9 mouse cellular contexts compared by ENCODE assay signal in the genomic region with DNA sequence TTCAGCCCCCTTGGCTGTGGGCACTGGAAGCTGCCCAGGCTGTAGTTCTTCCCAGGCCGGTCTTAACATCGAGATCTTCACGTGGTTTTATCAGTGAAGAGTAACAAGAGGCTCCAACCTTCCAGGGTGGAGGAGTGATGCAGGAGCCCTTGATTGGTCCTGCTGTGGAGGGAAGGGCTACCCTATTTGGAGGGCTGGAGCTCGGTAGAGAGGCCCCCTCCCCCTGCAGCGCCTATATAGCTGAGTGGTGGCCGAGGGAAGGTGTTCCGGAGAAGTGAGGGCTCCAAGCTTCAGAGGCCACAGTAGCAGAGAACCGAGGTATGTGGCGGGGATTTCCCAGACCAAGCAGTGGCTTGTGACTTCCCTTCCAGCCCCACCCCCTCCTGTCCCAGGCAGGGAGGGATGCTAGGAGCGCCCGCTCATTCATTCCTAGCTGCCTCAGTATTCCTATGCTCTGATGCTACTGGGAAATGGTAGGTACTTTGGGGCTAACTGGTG. TPM values are rescaled to one million over a fixed set of nuclear protein-coding genes. Genes with fewer than 3 reads are reported as not detected.
DNase-seq lines count a peak whose midpoint lies in the region; ATAC-seq and TF ChIP-seq lines count a peak whose summit lies in the region.
"Had no signal": no experiment of that assay in that cellular context is flagged by ENCODE, and none has a peak within 500 bp of the region (broad histone marks: within the 10 kb centered on the region; RNA-seq: fewer than 3 reads in every experiment).

A gene (plus strand): TSS at position 264 of the 498 bp plus-strand sequence.

- H3K36me3 ChIP-seq in forebrain, embryonic 16.5 days (ENCODE audit: control insufficient read depth, insufficient read depth) = no peaks in the 10 kb centered on the region
- no peaks in the 10 kb centered on the region for H3K36me3 ChIP-seq in forebrain, embryonic 13.5 days (ENCODE audit: poor library complexity, severe bottlenecking)
- H3K36me3 ChIP-seq in neural tube, embryonic 13.5 days = no peaks in the 10 kb centered on the region
- no peaks in the 10 kb centered on the region for H3K36me3 ChIP-seq in forebrain, postnatal 0 days (ENCODE audit: insufficient read depth)
- H3K36me3 ChIP-seq: G1E had no signal

- peaks cover 12% of the 10 kb centered on the region; the same call in 1 of the 2 replicates for H3K4me1 ChIP-seq in forebrain, embryonic 16.5 days (replicated peaks; ENCODE audit: control insufficient read depth, insufficient read depth, low read length)
- H3K4me1 ChIP-seq in forebrain, embryonic 13.5 days = peaks cover 30% of the 10 kb centered on the region; the same call in 1 of the 2 replicates
- H3K4me1 ChIP-seq in neural tube, embryonic 13.5 days (replicated peaks) = peaks cover 18% of the 10 kb centered on the region
- H3K4me1 ChIP-seq in forebrain, postnatal 0 days (ENCODE audit: insufficient read depth) = no peaks in the 10 kb centered on the region

- H3K9me3 ChIP-seq in forebrain, embryonic 16.5 days (ENCODE audit: control insufficient read depth, low read length) = no peaks in the 10 kb centered on the region
- no peaks in the 10 kb centered on the region for H3K9me3 ChIP-seq in forebrain, embryonic 13.5 days (replicated peaks)
- no peaks in the 10 kb centered on the region for H3K9me3 ChIP-seq in neural tube, embryonic 13.5 days
- H3K9me3 ChIP-seq in forebrain, postnatal 0 days (ENCODE audit: low read length) = no peaks in the 10 kb centered on the region
- H3K9me3 ChIP-seq: G1E had no signal

- WGBS in forebrain, embryonic 16.5 days = 23% methylated on average over 11 of the region's 11 CpGs
- WGBS in forebrain, embryonic 13.5 days = 24% methylated on average over 11 of the region's 11 CpGs
- 18% methylated on average over 11 of the region's 11 CpGs for WGBS in neural tube, embryonic 13.5 days
- WGBS in forebrain, postnatal 0 days = 22% methylated on average over 11 of the region's 11 CpGs

- ATAC-seq in forebrain, embryonic 16.5 days = 0 out of 2 replicates have a peak, but pooled peaks have one; percentile 19
- no peak for ATAC-seq in forebrain, embryonic 13.5 days
- ATAC-seq in neural tube, embryonic 13.5 days (ENCODE audit: low read depth) = no peak
- ATAC-seq in forebrain, postnatal 0 days = no peak

- H3K9ac ChIP-seq in forebrain, embryonic 16.5 days (replicated peaks; ENCODE audit: low read depth, low read length) = no peak within 1 kb of the TSS
- H3K9ac ChIP-seq in forebrain, embryonic 13.5 days = no peak within 1 kb of the TSS
- H3K9ac ChIP-seq in neural tube, embryonic 13.5 days = no peak within 1 kb of the TSS
- no peak within 1 kb of the TSS for H3K9ac ChIP-seq in forebrain, postnatal 0 days

- H3K27ac ChIP-seq in forebrain, embryonic 16.5 days (ENCODE audit: low read length) = no peak within 1 kb of the TSS
- H3K27ac ChIP-seq in forebrain, embryonic 13.5 days = no peak within 1 kb of the TSS
- no peak within 1 kb of the TSS for H3K27ac ChIP-seq in neural tube, embryonic 13.5 days (replicated peaks)
- H3K27ac ChIP-seq in forebrain, postnatal 0 days (ENCODE audit: low read depth, low read length) = no peak within 1 kb of the TSS

- H3K4me2 ChIP-seq in forebrain, embryonic 16.5 days (ENCODE audit: low read length) = no peak within 1 kb of the TSS
- no peak within 1 kb of the TSS for H3K4me2 ChIP-seq in forebrain, embryonic 13.5 days
- H3K4me2 ChIP-seq in neural tube, embryonic 13.5 days = no peak within 1 kb of the TSS
- H3K4me2 ChIP-seq in forebrain, postnatal 0 days (ENCODE audit: low read depth) = no peak within 1 kb of the TSS

- 0 out of 2 replicates have a peak, but pooled peaks cover 8% of the 10 kb centered on the region for H3K27me3 ChIP-seq in forebrain, embryonic 16.5 days (replicated peaks; ENCODE audit: control insufficient read depth, insufficient read depth, low read length)
- H3K27me3 ChIP-seq in forebrain, embryonic 13.5 days = peaks cover 31% of the 10 kb centered on the region
- peaks cover 46% of the 10 kb centered on the region for H3K27me3 ChIP-seq in neural tube, embryonic 13.5 days
- H3K27me3 ChIP-seq in forebrain, postnatal 0 days (ENCODE audit: insufficient read depth, low read length) = no peaks in the 10 kb centered on the region

- no peak for TF ChIP-seq CTCF in forebrain, postnatal 0 days (IDR thresholded peaks at IDR 0.05; ENCODE audit: low read depth)

- peak; percentile 13 to 57 for DNase-seq in spleen, postnatal 4 days (ENCODE audit: low spot score in 2 of 2)
- no peak for DNase-seq in spleen, postnatal 14 days (ENCODE audit: low spot score in 2 of 2)
- DNase-seq in heart, postnatal 4 days = peak; percentile 47
- no peak for DNase-seq in adrenal gland, postnatal 25 days
- no peak for DNase-seq in forebrain, postnatal 0 days

- no peak within 1 kb of the TSS for H3K4me3 ChIP-seq in forebrain, embryonic 16.5 days (replicated peaks; ENCODE audit: low read length)
- no peak within 1 kb of the TSS for H3K4me3 ChIP-seq in forebrain, embryonic 13.5 days
- H3K4me3 ChIP-seq in neural tube, embryonic 13.5 days = no peak within 1 kb of the TSS
- no peak within 1 kb of the TSS for H3K4me3 ChIP-seq in forebrain, postnatal 0 days (ENCODE audit: low read depth, low read length)

RNA-seq across cellular contexts. Expression of the gene that starts here (rescaled TPM):
- polyA plus RNA-seq in forebrain, embryonic 16.5 days (2015; fragmentation: Nextera tagmentation; extraction: Ambion mirVana) = 11.2 and 12.8 TPM in 2 replicates
- polyA plus RNA-seq in forebrain, embryonic 13.5 days (2015; fragmentation: Nextera tagmentation; extraction: Ambion mirVana) = 7.3 and 7.7 TPM in 2 replicates
- total RNA-seq in heart, postnatal 4 days (2021) = 10 to 100 TPM; 17.6 to 22.9 TPM
- 11.5 and 13.9 TPM in 2 replicates for polyA plus RNA-seq in neural tube, embryonic 13.5 days (2015; fragmentation: Nextera tagmentation; extraction: Ambion mirVana)
- not detected in 2 replicates for total RNA-seq in adrenal gland, postnatal 25 days (2021)
- 3.5 and 4.4 TPM in 2 replicates for total RNA-seq in forebrain, postnatal 0 days (2014; rRNA removed)
- polyA plus RNA-seq in forebrain, postnatal 0 days (2015; fragmentation: Nextera tagmentation; extraction: Ambion mirVana) = 6.0 and 6.2 TPM in 2 replicates
- polyA plus RNA-seq: G1E had no signal

Comparison
In these comparisons a context has a peak if more than half of its experiments do, and no peak if none do; other contexts are left out.
1. DNase-seq: peak in spleen, postnatal 4 days (2 of 2) and heart, postnatal 4 days (single experiment); none in spleen, postnatal 14 days (0 of 2), adrenal gland, postnatal 25 days (single experiment) and forebrain, postnatal 0 days (single experiment).